Mouse (Mus musculus): ENCODE measurements around the gene Atp6v1c2. TPM values are rescaled to one million over a fixed set of nuclear protein-coding genes. Genes with fewer than 3 reads are reported as not detected.

Atp6v1c2 gene
- polyA plus RNA-seq (2012; rRNA removed; ENCODE audit: low replicate concordance), result 0.84 and 2.1 TPM in 2 replicates

DNA sequence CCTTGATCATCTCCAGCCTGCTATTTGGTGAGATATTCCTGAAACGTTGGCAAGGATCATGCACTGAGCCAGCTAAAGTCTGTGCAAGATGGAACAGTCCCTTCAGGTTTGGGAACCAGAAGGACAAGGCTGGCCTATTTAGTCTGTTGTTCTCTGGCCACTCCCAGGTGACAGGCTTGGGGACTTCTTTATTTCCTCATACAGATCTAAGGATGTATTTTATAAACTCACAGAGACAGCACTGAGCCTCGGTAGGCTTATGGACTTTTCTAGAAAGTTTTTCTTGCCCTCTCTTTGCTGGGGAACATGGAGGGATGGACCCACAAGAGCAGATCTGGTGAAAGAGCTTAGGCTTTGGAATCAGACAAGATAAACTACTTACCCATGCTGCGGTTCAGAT is at the start of gene Atp6v1c2:
Gene Atp6v1c2 (minus strand): TSS at position 101 of the 400 bp plus-strand sequence.

DNA sequence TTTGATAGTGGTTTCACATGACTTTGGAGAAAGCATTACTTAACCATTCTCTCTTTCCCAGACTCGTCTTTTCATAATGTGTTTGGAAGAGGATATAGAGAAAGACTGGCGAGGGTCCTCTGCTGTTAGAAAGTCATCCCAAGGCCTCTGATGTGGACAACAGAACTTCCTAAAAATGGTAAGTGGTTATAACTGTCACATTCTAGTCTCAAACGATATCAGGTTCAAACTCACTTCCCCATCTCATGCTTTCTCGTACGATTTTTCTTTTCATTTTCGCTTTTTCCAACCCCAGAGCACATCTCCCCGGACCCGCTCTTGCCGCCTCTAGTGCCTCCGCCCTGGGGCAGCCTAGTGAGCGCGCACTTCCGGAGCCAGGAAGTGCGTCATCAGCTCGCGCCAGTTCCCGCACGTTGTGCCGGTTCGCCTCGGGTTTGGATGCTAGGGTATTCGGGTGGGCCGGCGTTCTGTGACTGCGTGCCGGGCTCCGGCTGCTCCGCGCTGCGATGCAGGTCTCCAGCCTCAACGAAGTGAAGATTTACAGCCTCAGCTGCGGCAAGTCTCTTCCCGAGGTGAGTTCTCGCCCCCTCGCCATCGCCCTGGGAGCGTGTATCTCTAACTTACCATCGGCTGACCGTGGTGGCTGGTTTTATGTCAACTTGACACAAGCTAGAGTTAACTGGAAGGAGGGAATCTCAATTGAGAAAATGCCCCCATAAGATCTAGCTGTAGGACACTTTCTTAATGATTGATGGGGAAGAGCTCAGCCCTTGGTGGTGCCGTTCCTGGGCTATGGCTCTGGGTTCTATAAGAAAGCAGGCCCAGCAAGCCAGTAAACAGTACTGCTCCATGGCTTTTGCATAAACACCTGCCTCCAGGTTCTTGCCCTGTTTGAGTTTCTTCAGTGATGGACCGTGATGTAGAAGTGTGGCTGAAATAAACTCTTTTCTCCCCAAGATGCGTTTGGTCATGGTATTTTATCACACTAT is 19.2 kb upstream of the Atp6v1c2 start, which contains the start of gene Nol10:
Gene Nol10 (plus strand): TSS at position 411 of the 989 bp plus-strand sequence.

DNA sequence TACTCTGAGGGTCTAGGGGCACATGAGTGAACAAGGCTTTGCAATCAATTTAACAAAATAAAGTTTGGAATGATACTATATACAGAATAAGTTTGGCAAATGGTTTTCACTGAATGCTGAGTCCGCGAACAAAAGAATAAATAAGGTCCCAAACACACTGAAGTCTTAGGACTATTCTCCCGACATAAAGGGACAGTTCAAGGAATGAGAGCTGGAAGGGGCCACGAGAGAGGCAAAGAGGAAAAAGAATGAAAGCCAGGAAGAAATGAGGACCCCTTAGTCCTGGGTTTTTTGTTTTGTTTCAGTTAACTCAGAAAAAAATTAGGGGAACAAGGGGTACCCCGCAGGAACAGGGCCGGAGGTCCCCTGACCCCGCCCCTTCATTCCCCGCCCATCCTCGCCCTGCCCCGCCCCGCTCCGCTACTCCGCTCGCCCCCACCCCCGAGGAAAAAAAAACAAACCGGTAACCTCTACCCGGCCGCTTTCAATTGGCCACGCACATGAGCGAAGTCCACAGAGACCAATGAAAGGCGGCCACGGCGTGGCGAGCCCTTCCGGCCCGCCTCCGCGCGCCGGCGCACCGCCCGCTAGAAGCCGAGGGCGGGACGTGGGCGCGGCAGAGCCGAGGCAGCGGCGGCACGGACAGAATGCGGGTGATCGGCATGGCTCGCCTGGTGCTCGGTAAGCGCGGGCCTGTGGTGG is 63.0 kb downstream of the Atp6v1c2 start, which contains the start of gene Pdia6:
Gene Pdia6 (plus strand): TSS at position 575 of the 702 bp plus-strand sequence.

Other genes starting within 250 kb of the Atp6v1c2 start
- gene Kcnf1, start 152.5 kb downstream of the Atp6v1c2 start, polyA plus RNA-seq (2012; rRNA removed; ENCODE audit: low replicate concordance), result 0.01 and 2.2 TPM in 2 replicates
- gene Pdia6, start 62.8 kb downstream of the Atp6v1c2 start, polyA plus RNA-seq (2012; rRNA removed; ENCODE audit: low replicate concordance), result 54.4 and 101 TPM in 2 replicates
- gene Nol10, start 19.1 kb upstream of the Atp6v1c2 start, polyA plus RNA-seq (2012; rRNA removed; ENCODE audit: low replicate concordance), result 3.8 and 7.1 TPM in 2 replicates
- 58.5 and 117 TPM in 2 replicates for gene Odc1, start 215.4 kb upstream of the Atp6v1c2 start, polyA plus RNA-seq (2012; rRNA removed; ENCODE audit: low replicate concordance)